Mouse (Mus musculus): ENCODE data around the gene Bsx.

GRCm38 (mm10) chr9:40873556-40874470, at the start of gene Bsx:
- no peak for TF ChIP-seq EP300 (IDR thresholded peaks at IDR 0.05)
- TF ChIP-seq CTCF (IDR thresholded peaks at IDR 0.05), result no peak
